Mouse (Mus musculus) cerebellum, adult 8-10 months (tissue): ENCODE data around the gene Atxn10.
A peak's percentile ranks its signal among the peaks of the same experiment; 100 is the strongest.

Experiments used
- DNase-seq: peaks from one replicate; pipeline ENCODE4 v3.0.0; 2022

The Atxn10 gene

GRCm38 (mm10) chr15:85406846-85407245 lies 70.8 kb downstream of the Atxn10 start:
- no peak for DNase-seq

- no peak for DNase-seq
Observed at GRCm38 (mm10) chr15:85407342-85407741, 71.3 kb downstream of the Atxn10 start.

- DNase-seq, result peak; percentile 48
Observed at GRCm38 (mm10) chr15:85408790-85409189, 72.7 kb downstream of the Atxn10 start.

- DNase-seq, result no peak
Observed at GRCm38 (mm10) chr15:85409245-85409783, 73.3 kb downstream of the Atxn10 start.

- peak; percentile 59 for DNase-seq
Observed at GRCm38 (mm10) chr15:85409836-85410235, 73.8 kb downstream of the Atxn10 start.

- no peak for DNase-seq
Observed at GRCm38 (mm10) chr15:85414620-85415019, 78.6 kb downstream of the Atxn10 start.

GRCm38 (mm10) chr15:85420686-85421085 lies 84.6 kb downstream of the Atxn10 start:
- DNase-seq, result no peak

- no peak for DNase-seq
Observed at GRCm38 (mm10) chr15:85424197-85424596, 88.2 kb downstream of the Atxn10 start.

- no peak for DNase-seq
Observed at GRCm38 (mm10) chr15:85428140-85428539, 92.1 kb downstream of the Atxn10 start.

- DNase-seq, result no peak
Observed at GRCm38 (mm10) chr15:85442568-85442967, 106.5 kb downstream of the Atxn10 start.

- DNase-seq, result no peak
Observed at GRCm38 (mm10) chr15:85446652-85447051, 110.6 kb downstream of the Atxn10 start.

GRCm38 (mm10) chr15:85456891-85457290 lies 120.8 kb downstream of the Atxn10 start:
- no peak for DNase-seq

- DNase-seq, result no peak
Observed at GRCm38 (mm10) chr15:85457838-85458237, 121.8 kb downstream of the Atxn10 start.

- DNase-seq, result no peak
Observed at GRCm38 (mm10) chr15:85458631-85459082, 122.6 kb downstream of the Atxn10 start.

- peak; percentile 32 for DNase-seq
Observed at GRCm38 (mm10) chr15:85461541-85461940, 125.5 kb downstream of the Atxn10 start.

- DNase-seq, result no peak
Observed at GRCm38 (mm10) chr15:85462138-85462537, 126.1 kb downstream of the Atxn10 start.

GRCm38 (mm10) chr15:85463027-85463790 lies 127.2 kb downstream of the Atxn10 start:
- no peak for DNase-seq

- DNase-seq, result no peak
Observed at GRCm38 (mm10) chr15:85464190-85464589, 128.1 kb downstream of the Atxn10 start.

- no peak for DNase-seq
Observed at GRCm38 (mm10) chr15:85464823-85465565, 128.9 kb downstream of the Atxn10 start.

GRCm38 (mm10) chr15:85466456-85467067 lies 130.5 kb downstream of the Atxn10 start:
- DNase-seq, result no peak

- DNase-seq, result no peak
Observed at GRCm38 (mm10) chr15:85469401-85469800, 133.4 kb downstream of the Atxn10 start.

- DNase-seq, result no peak
Observed at GRCm38 (mm10) chr15:85474697-85475096, 138.7 kb downstream of the Atxn10 start.

- peak; percentile 35 for DNase-seq
Observed at GRCm38 (mm10) chr15:85477584-85477983, 141.5 kb downstream of the Atxn10 start.
